Mouse (Mus musculus) NIH3T3 (cell line): ENCODE measurements around the gene Ptprn2.

Source experiments
- DNase-seq: peaks from one replicate; pipeline ENCODE4 v3.0.0-alpha.2; 2012; ENCODE audit warnings: low read depth

The Ptprn2 gene

DNA sequence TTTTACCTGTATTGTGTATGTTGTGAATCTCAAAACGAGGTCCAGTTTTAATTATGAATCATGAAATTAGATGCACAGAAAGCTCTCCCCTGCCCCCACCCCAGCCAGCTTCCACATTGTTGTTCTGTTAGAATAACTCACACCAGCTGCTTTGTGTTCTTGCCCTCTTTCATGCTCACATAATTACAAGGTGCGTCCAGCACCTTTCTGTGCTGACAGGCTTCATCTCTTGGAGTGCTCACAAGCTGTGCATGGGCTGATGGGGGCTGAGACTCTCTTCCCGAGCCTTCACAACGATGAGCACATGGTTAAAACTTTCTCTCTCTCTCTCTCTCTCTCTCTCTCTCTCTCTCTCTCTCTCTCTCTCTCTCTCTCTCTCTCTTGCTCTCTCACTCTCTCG lies 746.3 kb downstream of the Ptprn2 start:
- DNase-seq = no peak

- DNase-seq = no peak
These were observed 749.6 kb downstream of the Ptprn2 start for GRCm38 (mm10) chr12:117235114-117235513.

DNA sequence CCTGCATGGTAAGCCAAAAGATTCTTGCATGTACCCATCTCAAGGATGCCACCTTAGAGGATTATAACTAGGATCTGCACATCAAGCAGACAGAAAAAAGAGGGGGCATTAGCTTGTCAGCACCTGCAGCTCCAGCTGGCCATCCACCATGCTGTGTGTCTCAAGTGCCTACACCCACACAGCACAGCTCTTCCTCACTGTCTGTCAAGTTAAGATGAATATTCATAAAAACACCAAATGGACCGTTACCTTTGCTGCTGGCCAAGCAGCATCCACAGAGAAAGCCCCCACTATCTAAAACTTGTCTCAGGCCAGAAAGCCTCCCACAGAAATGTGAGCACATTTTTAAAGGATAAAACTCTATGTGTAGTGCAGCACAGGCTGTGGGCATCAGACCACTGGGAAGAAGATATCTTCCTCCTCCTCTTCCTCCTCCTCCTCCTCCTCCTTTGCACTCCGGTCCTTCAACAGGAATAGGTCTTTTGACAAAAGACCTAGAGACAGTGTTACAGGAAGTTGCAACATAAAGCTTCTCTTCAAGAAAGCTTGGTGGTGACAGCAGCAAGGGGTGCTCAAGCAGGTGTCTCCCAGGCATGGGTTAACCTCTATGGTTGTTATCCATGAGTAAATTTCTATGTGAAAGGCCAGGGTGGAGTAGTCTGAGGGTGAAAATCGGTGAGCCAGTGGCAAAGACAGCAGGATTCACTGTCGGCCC lies 750.7 kb downstream of the Ptprn2 start:
- DNase-seq = no peak

DNA sequence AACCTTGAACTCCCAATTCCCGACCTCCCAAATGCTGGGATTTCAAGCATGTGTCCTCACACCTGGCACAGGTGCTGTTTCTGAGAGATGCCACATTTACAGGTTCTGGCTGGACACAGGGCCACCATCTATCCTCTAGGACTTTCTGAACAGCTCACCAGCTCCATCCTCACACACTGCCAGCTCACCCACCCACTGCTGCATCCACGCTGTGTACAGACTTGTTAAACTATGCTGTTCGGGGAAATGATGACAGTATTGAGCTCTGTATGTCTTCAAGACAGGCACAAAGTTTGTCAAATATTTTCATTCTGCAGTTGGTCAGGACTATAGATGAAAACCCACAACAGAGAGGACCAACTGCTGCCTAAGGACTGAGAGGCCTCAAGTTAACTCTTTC lies 751.5 kb downstream of the Ptprn2 start:
- no peak for DNase-seq

DNA sequence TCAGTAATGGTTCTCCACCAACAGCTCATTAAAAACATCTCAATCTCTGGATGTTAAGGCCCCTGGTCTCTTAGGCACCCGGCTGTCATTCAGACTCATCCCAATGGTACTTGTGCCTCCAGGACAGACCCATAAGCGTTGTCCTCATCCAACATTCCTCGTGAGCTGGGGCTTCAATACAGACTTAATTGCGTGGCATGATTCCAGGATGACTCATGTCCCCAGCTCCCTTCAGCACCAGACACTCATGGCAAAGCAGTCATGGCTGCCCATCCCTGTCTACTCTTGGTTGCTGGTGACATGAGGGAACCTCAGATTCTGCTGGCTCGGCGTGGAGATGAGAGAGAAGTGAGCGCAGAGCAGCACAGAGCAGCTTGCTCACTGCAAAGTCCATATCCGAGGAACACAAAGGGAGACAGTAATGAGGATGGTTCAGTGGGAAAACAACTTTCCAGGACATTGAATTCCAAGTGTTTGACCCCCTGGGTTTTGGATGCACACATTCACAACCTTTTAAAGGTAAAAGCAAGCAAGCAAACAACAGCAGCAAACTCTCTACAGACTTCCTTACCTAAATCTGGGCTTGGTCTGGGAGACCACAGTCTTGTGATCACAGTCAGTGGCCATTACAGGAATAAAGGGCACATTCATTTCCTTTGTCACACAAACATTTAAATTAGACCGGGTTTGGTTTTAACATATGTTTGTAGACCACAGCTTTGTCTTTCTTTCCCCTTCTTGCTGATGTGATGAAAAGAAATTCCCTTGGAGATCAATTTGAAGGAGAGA lies 754.6 kb downstream of the Ptprn2 start:
- peak; percentile 4 for DNase-seq

DNA sequence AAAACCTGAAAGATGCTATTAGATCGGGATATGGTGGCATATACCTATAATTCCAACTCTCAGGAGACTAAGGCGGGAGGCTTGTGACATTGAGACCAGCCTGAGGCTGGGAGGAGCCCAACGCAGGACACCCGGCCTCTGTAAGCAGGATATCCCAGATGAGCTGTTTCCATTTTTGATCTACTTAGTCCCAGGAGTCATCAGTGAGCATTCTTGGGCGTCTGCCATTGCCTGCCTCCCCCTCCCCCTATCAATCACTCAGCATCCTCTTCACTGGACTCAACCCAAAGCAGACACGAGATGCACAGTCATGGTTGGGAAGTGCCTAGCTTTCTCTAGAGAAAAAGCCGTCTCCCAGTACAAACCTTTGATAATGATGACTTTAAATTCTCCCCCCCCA lies 756.7 kb downstream of the Ptprn2 start:
- DNase-seq = no peak

GRCm38 (mm10) chr12:117245885-117246478 lies 760.5 kb downstream of the Ptprn2 start:
- no peak for DNase-seq

- DNase-seq = no peak
These were observed 764.9 kb downstream of the Ptprn2 start for GRCm38 (mm10) chr12:117250465-117250864.

GRCm38 (mm10) chr12:117251663-117252425 lies 766.3 kb downstream of the Ptprn2 start:
- DNase-seq = no peak

GRCm38 (mm10) chr12:117252426-117252779 lies 766.9 kb downstream of the Ptprn2 start:
- no peak for DNase-seq

DNA sequence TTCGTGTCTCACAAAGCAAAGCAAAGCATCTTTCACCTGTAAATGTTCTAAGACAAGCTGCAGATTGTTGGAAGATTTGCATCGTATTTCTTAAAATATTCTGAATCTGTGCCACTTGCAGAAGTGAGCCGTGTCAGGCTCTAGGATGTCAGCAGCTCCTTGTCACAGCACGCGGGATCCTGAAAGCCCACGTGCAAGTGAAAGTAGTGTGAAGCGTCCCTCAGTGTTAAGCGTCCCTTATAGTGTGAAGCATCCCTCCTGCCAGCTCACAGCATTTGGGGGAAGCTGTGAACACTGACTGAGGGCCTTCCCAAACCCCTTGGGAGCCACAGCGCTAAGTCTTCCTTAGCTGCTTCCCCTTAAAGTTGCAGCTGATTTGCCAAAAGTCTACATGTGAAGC lies 768.8 kb downstream of the Ptprn2 start:
- no peak for DNase-seq

GRCm38 (mm10) chr12:117255325-117255724 lies 769.8 kb downstream of the Ptprn2 start:
- no peak for DNase-seq

DNA sequence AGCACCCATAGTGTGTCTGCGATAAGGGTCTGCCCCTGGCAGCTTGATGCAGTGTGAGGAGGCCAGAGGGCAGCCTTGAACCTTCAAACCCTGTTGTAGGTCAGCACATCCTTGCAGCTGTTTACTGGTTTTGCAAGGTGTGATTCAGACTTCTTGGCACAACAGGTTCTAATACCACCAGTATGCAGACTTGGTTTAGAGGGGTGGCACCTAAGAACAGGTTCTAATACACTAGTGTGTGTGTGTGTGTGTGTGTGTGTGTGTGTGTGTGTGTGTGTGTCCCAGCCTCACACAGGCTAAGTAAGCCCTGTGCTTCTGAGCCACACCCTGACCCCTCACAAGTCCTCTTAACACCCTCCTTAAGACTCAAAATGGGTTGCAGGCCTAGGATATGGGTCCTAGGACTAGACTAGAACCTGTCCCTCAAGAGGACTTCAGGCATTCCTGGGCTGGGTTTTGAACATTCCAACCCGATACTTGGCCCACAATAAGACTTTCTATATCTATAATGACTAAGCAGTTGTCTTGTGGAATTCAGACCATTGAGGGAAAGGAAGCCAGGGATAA lies 770.3 kb downstream of the Ptprn2 start:
- DNase-seq = no peak

GRCm38 (mm10) chr12:117256849-117257204 lies 771.3 kb downstream of the Ptprn2 start:
- no peak for DNase-seq

GRCm38 (mm10) chr12:117257205-117257920 lies 771.8 kb downstream of the Ptprn2 start:
- DNase-seq = no peak

DNA sequence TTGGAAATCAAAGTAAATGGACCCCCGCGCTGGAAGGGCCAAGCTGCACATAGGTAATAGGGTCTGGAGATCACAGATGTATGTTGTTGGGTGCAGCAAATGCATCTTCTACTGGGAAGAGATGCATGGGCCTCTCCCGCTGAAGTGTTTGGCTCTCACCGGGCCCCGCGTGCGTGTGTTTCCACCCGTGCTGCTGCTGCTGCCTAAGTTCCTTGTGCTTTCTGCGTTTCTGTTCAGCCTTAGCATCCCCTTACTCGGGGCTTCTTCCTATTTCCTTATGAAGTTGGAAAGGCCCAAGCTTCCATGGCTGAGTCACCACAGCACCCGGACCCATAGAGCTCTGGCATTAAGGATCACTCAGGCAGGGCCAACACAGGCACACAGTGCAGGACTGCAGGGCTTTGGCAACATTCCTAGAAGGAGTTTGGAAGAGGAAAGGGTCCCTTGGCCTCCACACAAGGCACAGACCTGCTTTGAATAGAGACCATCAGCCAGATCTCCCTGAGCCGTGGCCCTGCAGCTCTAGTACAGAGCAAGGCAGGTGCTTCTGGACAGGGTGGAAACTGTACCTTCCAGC lies 772.5 kb downstream of the Ptprn2 start:
- no peak for DNase-seq

DNA sequence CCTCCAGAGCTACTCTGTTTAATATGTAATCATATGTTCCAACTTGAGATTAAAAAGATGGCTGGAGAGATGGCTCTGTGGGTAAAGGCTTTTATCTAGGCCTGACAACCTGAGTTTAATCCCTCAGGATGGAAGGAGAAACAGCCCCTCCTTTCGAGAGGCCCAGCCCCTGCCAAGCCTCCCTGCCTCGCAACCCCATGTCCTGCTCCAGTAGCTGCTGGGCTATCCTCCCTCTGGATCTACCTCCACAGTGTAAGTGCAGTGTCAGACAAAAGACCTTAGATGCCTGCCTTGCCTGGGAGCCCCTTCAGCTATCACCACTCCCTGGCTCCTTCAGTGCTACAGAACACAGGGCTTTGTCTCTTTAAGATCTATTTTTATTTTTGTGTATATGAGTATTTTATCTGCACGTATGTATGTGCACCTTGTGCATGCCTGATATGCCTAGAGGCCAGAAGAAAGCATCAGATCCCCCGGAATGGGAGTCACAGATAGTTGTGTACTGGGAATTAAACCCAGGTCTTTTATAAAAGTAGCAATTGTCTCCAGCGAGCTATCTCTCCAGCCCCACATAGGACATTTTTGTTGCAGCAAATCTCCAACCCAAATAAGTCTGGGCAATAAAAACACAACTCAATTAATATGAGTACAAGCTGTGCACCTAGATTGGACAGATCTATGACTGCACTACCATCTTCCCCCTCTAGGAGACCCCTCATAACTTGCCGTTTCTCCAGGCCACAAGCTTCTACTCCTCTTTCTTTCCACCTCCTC lies 775.1 kb downstream of the Ptprn2 start:
- DNase-seq = no peak

GRCm38 (mm10) chr12:117261165-117261440 lies 775.6 kb downstream of the Ptprn2 start:
- no peak for DNase-seq

GRCm38 (mm10) chr12:117262003-117262402 lies 776.5 kb downstream of the Ptprn2 start:
- DNase-seq = no peak

- no peak for DNase-seq
These were observed 777.6 kb downstream of the Ptprn2 start for GRCm38 (mm10) chr12:117263081-117263480.

GRCm38 (mm10) chr12:117265211-117265610 lies 779.7 kb downstream of the Ptprn2 start:
- DNase-seq = no peak
